Mouse (Mus musculus): ENCODE data around the gene 1700057G04Rik. TPM values are rescaled to one million over a fixed set of nuclear protein-coding genes. Genes with fewer than 3 reads are reported as not detected.

Gene 1700057G04Rik
- polyA plus RNA-seq, 1 experiment from 2014 or later: not detected

DNA sequence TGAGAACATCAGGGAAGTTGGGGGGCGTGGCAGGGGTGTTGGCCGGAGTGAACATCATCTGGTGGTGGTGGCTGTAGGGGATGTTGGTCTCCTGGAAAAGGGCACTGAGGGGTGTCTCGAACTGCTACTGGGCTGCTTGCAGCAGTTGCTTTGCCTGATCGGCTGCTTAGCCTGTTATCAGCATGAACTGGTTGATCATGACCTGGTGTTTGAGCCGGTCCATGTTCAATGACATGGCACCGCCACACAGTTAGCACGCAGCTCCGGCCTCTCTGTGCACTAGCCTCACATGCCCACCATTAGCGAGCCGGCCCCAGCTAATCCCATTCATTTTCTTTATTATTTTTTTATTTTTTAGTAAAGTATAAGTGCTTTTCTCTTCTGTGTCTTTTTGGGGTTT, 25.7 kb downstream of the 1700057G04Rik start:
- no peak overlapping the region for H3K9ac ChIP-seq (replicated peaks; ENCODE audit: low read depth, low read length)
- no peak overlapping the region for H3K4me3 ChIP-seq (replicated peaks; ENCODE audit: low read length)
- H3K27ac ChIP-seq (ENCODE audit: low read length): no peak overlapping the region
- H3K9me3 ChIP-seq (ENCODE audit: control insufficient read depth, low read length): no peaks in the 10 kb centered on the region
- H3K36me3 ChIP-seq (ENCODE audit: control insufficient read depth, insufficient read depth): no peaks in the 10 kb centered on the region
- ATAC-seq: no peak
- 95% methylated on average over 10 of the region's 10 CpGs for WGBS
- H3K4me1 ChIP-seq (replicated peaks; ENCODE audit: control insufficient read depth, insufficient read depth, low read length): no peaks in the 10 kb centered on the region
- H3K4me2 ChIP-seq (ENCODE audit: low read length): no peak overlapping the region
- no peaks in the 10 kb centered on the region for H3K27me3 ChIP-seq (replicated peaks; ENCODE audit: control insufficient read depth, insufficient read depth, low read length)

DNA sequence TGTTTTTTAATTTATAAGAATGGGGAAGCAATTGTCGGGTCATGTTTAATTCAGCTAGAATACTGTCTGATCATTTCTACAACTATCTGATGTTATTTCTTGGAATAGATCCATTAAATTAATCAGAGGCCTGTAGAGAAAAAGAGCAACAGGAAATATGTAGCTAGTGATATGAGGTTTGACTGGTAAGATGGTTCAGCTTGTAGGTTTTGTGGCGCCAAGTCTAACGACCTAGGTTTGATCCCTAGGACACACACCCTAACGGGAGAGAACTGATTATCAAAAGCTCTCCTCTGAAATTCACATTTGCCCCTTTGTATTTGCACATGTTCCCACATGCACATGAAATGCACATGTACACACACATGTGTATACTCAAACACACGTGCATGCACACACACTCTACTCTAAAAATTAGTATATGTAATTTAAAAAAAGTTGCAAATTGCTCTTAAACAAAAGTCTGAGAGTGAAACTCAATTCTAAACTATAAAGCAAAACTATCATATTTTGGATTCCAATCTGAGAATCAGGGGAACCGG, 26.2 kb downstream of the 1700057G04Rik start:
- H3K9ac ChIP-seq (replicated peaks; ENCODE audit: low read depth, low read length): no peak overlapping the region
- no peaks in the 10 kb centered on the region for H3K36me3 ChIP-seq (ENCODE audit: control insufficient read depth, insufficient read depth)
- H3K4me2 ChIP-seq (ENCODE audit: low read length): no peak overlapping the region
- no peak overlapping the region for H3K4me3 ChIP-seq (replicated peaks; ENCODE audit: low read length)
- no peaks in the 10 kb centered on the region for H3K27me3 ChIP-seq (replicated peaks; ENCODE audit: control insufficient read depth, insufficient read depth, low read length)
- WGBS: 90% methylated on average over 6 of the region's 6 CpGs
- no peaks in the 10 kb centered on the region for H3K9me3 ChIP-seq (ENCODE audit: control insufficient read depth, low read length)
- no peak overlapping the region for H3K27ac ChIP-seq (ENCODE audit: low read length)
- H3K4me1 ChIP-seq (replicated peaks; ENCODE audit: control insufficient read depth, insufficient read depth, low read length): no peaks in the 10 kb centered on the region
- no peak for ATAC-seq

DNA sequence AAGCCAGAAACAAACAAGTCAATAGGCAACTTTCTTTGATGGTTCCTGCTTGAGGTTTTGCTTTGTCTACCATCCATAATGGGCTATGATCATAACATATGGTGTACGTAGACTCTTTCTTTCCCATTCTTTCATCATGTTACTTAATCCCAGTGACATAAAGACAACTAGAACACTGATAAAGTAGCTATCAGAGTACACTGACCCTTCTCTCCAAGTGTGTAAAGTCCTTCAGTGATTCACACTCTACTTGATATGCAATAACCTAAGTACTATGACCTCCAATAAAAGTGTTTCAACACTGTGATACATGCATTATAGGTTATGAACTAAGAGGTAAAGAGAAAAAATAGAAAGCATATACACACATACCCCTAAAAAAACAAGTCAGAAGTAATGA, 27.9 kb downstream of the 1700057G04Rik start:
- Histone ChIP-seq H3K27ac (ENCODE audit: low read length) (no peak overlapping the region), H3K4me3 (replicated peaks; ENCODE audit: low read length) (no peak overlapping the region), H3K36me3 (ENCODE audit: control insufficient read depth, insufficient read depth) (no peaks in the 10 kb centered on the region), H3K9ac (replicated peaks; ENCODE audit: low read depth, low read length) (no peak overlapping the region), H3K4me1 (replicated peaks; ENCODE audit: control insufficient read depth, insufficient read depth, low read length) (no peaks in the 10 kb centered on the region), H3K9me3 (ENCODE audit: control insufficient read depth, low read length) (no peaks in the 10 kb centered on the region), H3K27me3 (replicated peaks; ENCODE audit: control insufficient read depth, insufficient read depth, low read length) (no peaks in the 10 kb centered on the region), H3K4me2 (ENCODE audit: low read length) (no peak overlapping the region)
- no peak for ATAC-seq
- WGBS: 87% methylated on average over 1 of the region's 1 CpGs

DNA sequence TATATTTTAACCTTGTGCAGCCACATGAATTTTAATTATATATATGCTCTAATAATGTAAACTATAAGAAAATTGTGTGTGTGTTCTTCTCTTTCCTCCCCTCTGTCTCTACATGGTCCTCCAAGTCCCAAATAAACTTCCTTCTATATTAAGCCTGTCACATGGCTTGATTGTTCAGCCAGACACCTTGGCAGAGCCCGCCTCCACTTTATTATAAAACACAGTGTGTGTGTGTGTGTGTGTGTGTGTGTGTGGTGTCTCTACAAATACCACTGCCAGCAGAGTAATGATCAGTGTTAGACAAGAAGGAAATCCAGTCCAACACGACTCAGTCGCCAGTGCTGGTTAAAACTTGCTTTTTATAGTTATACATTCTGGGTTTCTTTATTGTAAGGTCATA, 28.5 kb downstream of the 1700057G04Rik start:
- H3K4me3 ChIP-seq (replicated peaks; ENCODE audit: low read length): no peak overlapping the region
- H3K4me1 ChIP-seq (replicated peaks; ENCODE audit: control insufficient read depth, insufficient read depth, low read length): no peaks in the 10 kb centered on the region
- ATAC-seq: no peak
- H3K36me3 ChIP-seq (ENCODE audit: control insufficient read depth, insufficient read depth): no peaks in the 10 kb centered on the region
- no peak overlapping the region for H3K9ac ChIP-seq (replicated peaks; ENCODE audit: low read depth, low read length)
- WGBS: 75% methylated on average over 3 of the region's 3 CpGs
- no peaks in the 10 kb centered on the region for H3K9me3 ChIP-seq (ENCODE audit: control insufficient read depth, low read length)
- H3K27ac ChIP-seq (ENCODE audit: low read length): no peak overlapping the region
- H3K4me2 ChIP-seq (ENCODE audit: low read length): no peak overlapping the region
- no peaks in the 10 kb centered on the region for H3K27me3 ChIP-seq (replicated peaks; ENCODE audit: control insufficient read depth, insufficient read depth, low read length)

DNA sequence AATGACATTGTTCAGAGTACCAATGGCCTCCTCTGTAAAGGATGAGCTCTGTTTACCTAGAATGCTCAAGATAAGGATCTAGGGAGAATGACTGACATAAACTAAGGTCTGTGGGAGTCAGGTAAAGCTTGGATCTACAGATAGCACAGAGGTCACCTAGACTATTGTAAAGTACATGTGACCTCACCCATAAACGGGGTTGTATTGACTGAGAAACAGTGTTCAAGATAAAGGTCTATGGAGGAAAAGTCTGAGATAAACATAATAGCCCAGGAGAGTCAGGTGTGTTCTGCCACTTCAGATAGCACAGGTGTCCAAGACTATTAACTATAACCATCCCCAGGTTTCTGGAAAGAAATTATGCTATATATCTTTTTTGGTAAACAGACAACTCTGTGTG, 29.8 kb downstream of the 1700057G04Rik start:
- 83% methylated on average over 1 of the region's 1 CpGs for WGBS
- Histone ChIP-seq H3K9ac (replicated peaks; ENCODE audit: low read depth, low read length) (no peak overlapping the region), H3K4me1 (replicated peaks; ENCODE audit: control insufficient read depth, insufficient read depth, low read length) (no peaks in the 10 kb centered on the region)

DNA sequence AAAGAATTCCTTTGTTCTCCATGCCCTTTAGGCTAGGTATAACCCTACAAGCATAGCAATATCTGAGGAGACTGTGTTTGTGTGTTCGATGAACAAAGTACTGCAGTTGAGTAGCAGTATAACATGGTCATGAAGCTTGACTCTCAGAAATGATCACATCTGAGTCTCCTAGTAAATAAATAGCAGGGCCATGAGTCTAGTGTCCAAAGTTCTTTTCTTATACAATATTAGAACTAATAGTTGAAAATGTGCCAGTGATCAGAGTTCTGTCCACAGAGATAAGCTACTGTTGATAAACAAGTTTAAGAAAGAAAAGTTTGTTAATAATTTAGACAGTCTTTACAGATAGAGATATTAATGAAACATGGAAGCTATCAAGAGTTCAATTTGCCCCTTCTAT, 42.7 kb downstream of the 1700057G04Rik start:
- no peak overlapping the region for H3K4me2 ChIP-seq (ENCODE audit: low read length)
- no peaks in the 10 kb centered on the region for H3K27me3 ChIP-seq (replicated peaks; ENCODE audit: control insufficient read depth, insufficient read depth, low read length)
- ATAC-seq: no peak
- H3K4me3 ChIP-seq (replicated peaks; ENCODE audit: low read length): no peak overlapping the region
- no peaks in the 10 kb centered on the region for H3K4me1 ChIP-seq (replicated peaks; ENCODE audit: control insufficient read depth, insufficient read depth, low read length)
- no peak overlapping the region for H3K27ac ChIP-seq (ENCODE audit: low read length)
- H3K9ac ChIP-seq (replicated peaks; ENCODE audit: low read depth, low read length): no peak overlapping the region
- H3K36me3 ChIP-seq (ENCODE audit: control insufficient read depth, insufficient read depth): no peaks in the 10 kb centered on the region
- 93% methylated on average over 1 of the region's 1 CpGs for WGBS
- no peaks in the 10 kb centered on the region for H3K9me3 ChIP-seq (ENCODE audit: control insufficient read depth, low read length)

More for the DNA sequence above, 29.8 kb downstream of the 1700057G04Rik start:
- Histone ChIP-seq H3K36me3 (ENCODE audit: control insufficient read depth, insufficient read depth) (no peaks in the 10 kb centered on the region), H3K4me2 (ENCODE audit: low read length) (no peak overlapping the region), H3K27ac (ENCODE audit: low read length) (no peak overlapping the region), H3K27me3 (replicated peaks; ENCODE audit: control insufficient read depth, insufficient read depth, low read length) (no peaks in the 10 kb centered on the region), H3K4me3 (replicated peaks; ENCODE audit: low read length) (no peak overlapping the region), H3K9me3 (ENCODE audit: control insufficient read depth, low read length) (no peaks in the 10 kb centered on the region)
- no peak for ATAC-seq

DNA sequence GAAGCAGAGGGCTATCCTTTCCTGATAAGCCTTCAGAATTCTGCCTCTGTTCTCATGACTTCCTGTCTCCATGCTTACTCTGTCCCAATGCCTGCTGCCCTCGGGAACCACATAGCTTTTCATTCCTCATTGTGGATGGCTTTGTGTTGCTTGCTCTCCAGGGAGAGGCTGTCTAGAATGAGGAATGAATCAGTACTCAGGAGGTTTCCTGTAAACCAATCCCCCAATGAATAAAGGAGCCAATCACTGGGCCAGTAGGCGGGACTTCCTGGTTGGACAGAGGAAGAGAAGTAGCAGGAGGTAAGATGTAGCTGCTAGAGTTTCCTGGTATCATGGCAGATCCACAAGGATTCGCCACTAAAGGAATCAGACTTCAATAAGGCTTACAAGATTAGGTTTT, 44.1 kb downstream of the 1700057G04Rik start:
- no peak for ATAC-seq
- 82% methylated on average over 3 of the region's 3 CpGs for WGBS
- H3K4me3 ChIP-seq (replicated peaks; ENCODE audit: low read length): no peak overlapping the region

DNA sequence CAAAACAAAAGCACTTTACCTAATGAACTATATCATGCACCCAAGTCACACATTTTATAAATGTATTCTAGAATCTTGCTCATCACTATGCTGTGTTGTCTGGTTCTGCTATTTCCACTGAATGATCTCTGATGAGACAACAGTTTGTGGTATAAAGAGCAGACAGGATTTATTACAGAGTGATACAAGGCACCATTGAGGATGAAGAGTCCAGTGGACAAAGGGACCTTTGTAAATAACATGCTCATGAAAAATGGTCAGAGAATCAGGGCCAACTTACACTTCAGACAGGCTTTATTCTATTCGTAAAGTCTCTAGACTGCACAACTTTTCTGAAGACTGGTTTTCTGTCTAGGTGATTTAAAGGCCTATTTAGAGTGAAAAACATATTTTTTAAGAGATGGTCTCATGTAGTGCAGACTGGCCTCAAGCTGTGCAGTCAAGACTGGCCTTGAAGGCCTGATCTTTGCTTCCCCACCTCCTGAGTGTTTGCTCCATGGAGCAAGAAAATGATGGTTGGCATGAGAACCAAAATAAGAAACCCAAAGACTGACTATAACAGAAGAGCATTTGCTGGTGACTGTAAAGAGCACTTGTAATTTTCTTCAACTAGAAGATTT, 51.6 kb downstream of the 1700057G04Rik start:
- no peaks in the 10 kb centered on the region for H3K9me3 ChIP-seq (ENCODE audit: control insufficient read depth, low read length)
- H3K4me2 ChIP-seq (ENCODE audit: low read length): no peak overlapping the region
- no peaks in the 10 kb centered on the region for H3K4me1 ChIP-seq (replicated peaks; ENCODE audit: control insufficient read depth, insufficient read depth, low read length)
- H3K4me3 ChIP-seq (replicated peaks; ENCODE audit: low read length): no peak overlapping the region
- H3K27ac ChIP-seq (ENCODE audit: low read length): no peak overlapping the region
- H3K27me3 ChIP-seq (replicated peaks; ENCODE audit: control insufficient read depth, insufficient read depth, low read length): no peaks in the 10 kb centered on the region
- H3K36me3 ChIP-seq (ENCODE audit: control insufficient read depth, insufficient read depth): no peaks in the 10 kb centered on the region
- 49% methylated on average over 1 of the region's 1 CpGs for WGBS
- ATAC-seq: no peak
- H3K9ac ChIP-seq (replicated peaks; ENCODE audit: low read depth, low read length): no peak overlapping the region

More for the DNA sequence above, 44.1 kb downstream of the 1700057G04Rik start:
- no peaks in the 10 kb centered on the region for H3K27me3 ChIP-seq (replicated peaks; ENCODE audit: control insufficient read depth, insufficient read depth, low read length)
- H3K36me3 ChIP-seq (ENCODE audit: control insufficient read depth, insufficient read depth): no peaks in the 10 kb centered on the region
- no peaks in the 10 kb centered on the region for H3K4me1 ChIP-seq (replicated peaks; ENCODE audit: control insufficient read depth, insufficient read depth, low read length)
- H3K9ac ChIP-seq (replicated peaks; ENCODE audit: low read depth, low read length): no peak overlapping the region
- no peak overlapping the region for H3K4me2 ChIP-seq (ENCODE audit: low read length)
- H3K9me3 ChIP-seq (ENCODE audit: control insufficient read depth, low read length): no peaks in the 10 kb centered on the region
- H3K27ac ChIP-seq (ENCODE audit: low read length): no peak overlapping the region

DNA sequence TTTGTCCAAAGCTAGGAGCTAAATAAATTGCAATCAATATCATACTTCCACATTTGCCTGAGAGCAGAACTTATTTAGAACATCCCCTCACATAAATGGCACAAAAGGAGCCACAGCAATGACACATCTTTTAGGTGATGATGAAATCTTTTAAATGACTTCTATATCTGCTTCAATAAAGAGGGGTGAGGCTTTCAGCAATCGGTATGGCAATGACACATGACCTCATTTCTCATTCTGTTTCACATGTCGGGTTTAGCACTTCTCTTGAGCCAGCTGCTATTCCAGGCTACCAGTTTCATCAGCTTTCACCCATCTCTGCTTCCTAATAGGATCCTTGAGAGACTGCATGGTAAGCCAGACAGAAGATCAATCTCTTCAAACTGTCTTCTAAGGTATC, 54.3 kb downstream of the 1700057G04Rik start:
- WGBS: 85% methylated on average over 2 of the region's 2 CpGs
- Histone ChIP-seq H3K27ac (ENCODE audit: low read length) (no peak overlapping the region), H3K4me3 (replicated peaks; ENCODE audit: low read length) (no peak overlapping the region), H3K9me3 (ENCODE audit: control insufficient read depth, low read length) (no peaks in the 10 kb centered on the region), H3K4me1 (replicated peaks; ENCODE audit: control insufficient read depth, insufficient read depth, low read length) (no peaks in the 10 kb centered on the region), H3K9ac (replicated peaks; ENCODE audit: low read depth, low read length) (no peak overlapping the region), H3K4me2 (ENCODE audit: low read length) (no peak overlapping the region), H3K27me3 (replicated peaks; ENCODE audit: control insufficient read depth, insufficient read depth, low read length) (no peaks in the 10 kb centered on the region), H3K36me3 (ENCODE audit: control insufficient read depth, insufficient read depth) (no peaks in the 10 kb centered on the region)
- ATAC-seq: no peak

DNA sequence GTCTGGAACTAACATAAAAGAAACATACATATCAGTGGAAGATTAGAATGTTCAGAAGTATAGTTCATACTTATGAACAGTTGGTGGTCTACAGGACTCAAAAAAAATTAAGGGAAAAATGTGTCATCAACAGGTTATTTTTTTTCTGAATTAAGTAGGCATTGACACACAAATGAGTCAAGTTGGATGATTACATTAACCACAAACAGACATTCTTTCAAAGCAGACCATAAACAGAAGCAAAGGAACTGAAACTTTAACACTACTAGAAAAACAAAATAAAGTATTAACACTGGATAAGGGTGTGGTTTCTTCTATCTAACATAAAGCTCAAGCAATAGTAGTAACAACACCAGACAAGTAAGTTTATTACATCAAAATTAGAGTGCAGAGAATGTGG, 59.7 kb downstream of the 1700057G04Rik start:
- Histone ChIP-seq H3K27me3 (replicated peaks; ENCODE audit: control insufficient read depth, insufficient read depth, low read length) (no peaks in the 10 kb centered on the region), H3K36me3 (ENCODE audit: control insufficient read depth, insufficient read depth) (no peaks in the 10 kb centered on the region), H3K9me3 (ENCODE audit: control insufficient read depth, low read length) (no peaks in the 10 kb centered on the region), H3K4me2 (ENCODE audit: low read length) (no peak overlapping the region), H3K9ac (replicated peaks; ENCODE audit: low read depth, low read length) (no peak overlapping the region), H3K27ac (ENCODE audit: low read length) (no peak overlapping the region), H3K4me1 (replicated peaks; ENCODE audit: control insufficient read depth, insufficient read depth, low read length) (no peaks in the 10 kb centered on the region), H3K4me3 (replicated peaks; ENCODE audit: low read length) (no peak overlapping the region)
- ATAC-seq: no peak

All from forebrain, embryonic 16.5 days (tissue).